Mouse (Mus musculus) large intestine, adult 2 months (tissue): ENCODE data around the gene Nfil3. TPM values are rescaled to one million over a fixed set of nuclear protein-coding genes. Genes with fewer than 3 reads are reported as not detected.

Source experiments
- DNase-seq: peaks from one replicate; pipeline ENCODE4 v3.0.0-alpha.2; 2012; ENCODE audit warnings: low read depth, low spot score
- WGBS: fragments of 180-500 bp; shearing (Covaris S2); methylation state at CpG from one replicate; pipeline ENCODE4 v1.1.7; 2018; 5-methylcytosine and 5-hydroxymethylcytosine counted together
- polyA plus RNA-seq: library from polyadenylated mRNA; depleted of rRNA; stranded (reverse); fragments of >200 nt; gene quantifications from 2 replicates; pipeline ENCODE4 v1.2.3, GENCODE M21; 2012

The Nfil3 gene
- polyA plus RNA-seq, 1 experiment = 15.7 TPM

- 76% methylated on average over 12 of the region's 12 CpGs for WGBS
These were observed 4.8 kb upstream of the Nfil3 start for GRCm38 (mm10) chr13:52985508-52986214.

GRCm38 (mm10) chr13:52982703-52983102 is 1.8 kb upstream of the Nfil3 start:
- no peak for DNase-seq
- WGBS = 2% methylated on average over 12 of the region's 12 CpGs

More at GRCm38 (mm10) chr13:52985508-52986214, 4.8 kb upstream of the Nfil3 start:
- no peak for DNase-seq

GRCm38 (mm10) chr13:52981441-52982281 is 788 bp upstream of the Nfil3 start:
- under 1% methylated on average over 51 of the region's 51 CpGs for WGBS

GRCm38 (mm10) chr13:52980211-52980950 is 492 bp downstream of the Nfil3 start:
- WGBS = under 1% methylated on average over 76 of the region's 77 CpGs
- DNase-seq = no peak

More at GRCm38 (mm10) chr13:52981441-52982281, 788 bp upstream of the Nfil3 start:
- DNase-seq = no peak

- under 1% methylated on average over 22 of the region's 22 CpGs for WGBS
- no peak for DNase-seq
These were observed 1.4 kb downstream of the Nfil3 start for GRCm38 (mm10) chr13:52979331-52980051.

- WGBS = 1% methylated on average over 64 of the region's 64 CpGs
- no peak for DNase-seq
These were observed 2.4 kb downstream of the Nfil3 start for GRCm38 (mm10) chr13:52978321-52978981.

- DNase-seq = no peak
- WGBS = 41% methylated on average over 4 of the region's 4 CpGs
These were observed 3.1 kb downstream of the Nfil3 start for GRCm38 (mm10) chr13:52977757-52978156.

GRCm38 (mm10) chr13:52977221-52977609 is 3.7 kb downstream of the Nfil3 start:
- DNase-seq = no peak
- 88% methylated on average over 9 of the region's 9 CpGs for WGBS

GRCm38 (mm10) chr13:52976510-52977220 is 4.2 kb downstream of the Nfil3 start:
- 21% methylated on average over 16 of the region's 16 CpGs for WGBS
- DNase-seq = no peak

- WGBS = 18% methylated on average over 8 of the region's 8 CpGs
- no peak for DNase-seq
These were observed 4.8 kb downstream of the Nfil3 start for GRCm38 (mm10) chr13:52976130-52976509.

GRCm38 (mm10) chr13:52974676-52975075 is 6.2 kb downstream of the Nfil3 start:
- 8% methylated on average over 3 of the region's 3 CpGs for WGBS

GRCm38 (mm10) chr13:52973427-52973826 is 7.4 kb downstream of the Nfil3 start:
- DNase-seq = no peak
- 89% methylated on average over 10 of the region's 10 CpGs for WGBS

More at GRCm38 (mm10) chr13:52974676-52975075, 6.2 kb downstream of the Nfil3 start:
- DNase-seq = no peak

GRCm38 (mm10) chr13:52972626-52973025 is 8.2 kb downstream of the Nfil3 start:
- WGBS = 90% methylated on average over 3 of the region's 3 CpGs
- no peak for DNase-seq

- DNase-seq = no peak
- 86% methylated on average over 6 of the region's 6 CpGs for WGBS
These were observed 10.0 kb downstream of the Nfil3 start for GRCm38 (mm10) chr13:52970876-52971275.

GRCm38 (mm10) chr13:52962922-52963321 is 18.0 kb downstream of the Nfil3 start:
- WGBS = 82% methylated on average over 4 of the region's 4 CpGs
- no peak for DNase-seq

- 81% methylated on average over 6 of the region's 6 CpGs for WGBS
- no peak for DNase-seq
These were observed 18.5 kb downstream of the Nfil3 start for GRCm38 (mm10) chr13:52962361-52962760.

- WGBS = 86% methylated on average over 6 of the region's 6 CpGs
- no peak for DNase-seq
These were observed 26.9 kb downstream of the Nfil3 start for GRCm38 (mm10) chr13:52953779-52954553.

GRCm38 (mm10) chr13:52949211-52949610 is 31.7 kb downstream of the Nfil3 start:
- no peak for DNase-seq
- WGBS = 87% methylated on average over 3 of the region's 3 CpGs
